Mouse (Mus musculus) G1E (cell line): ENCODE results near the gene Bard1.

Source experiments
- CTCF ChIP-seq: IDR thresholded peaks from 2 replicates; pipeline ENCODE4 v1.5.1; 2012; ENCODE audit warnings: low read depth, low read length, inconsistent platforms, mixed read lengths
- GATA1 ChIP-seq: IDR thresholded peaks from 2 replicates; pipeline ENCODE4 v1.6.1; 2012; ENCODE audit warnings: borderline replicate concordance, low read length, inconsistent platforms, mixed read lengths
- POLR2AphosphoS5 ChIP-seq: IDR thresholded peaks from 2 replicates; pipeline ENCODE4 v1.6.1; 2012; ENCODE audit warnings: low read depth, low read length, inconsistent platforms; ENCODE audit not compliant: insufficient replicate concordance
- TAL1 ChIP-seq: conservative IDR thresholded peaks from 2 replicates; pipeline ENCODE4 v1.6.1; 2012; ENCODE audit warnings: low read depth, low read length, inconsistent platforms, mixed read lengths

GRCm38 (mm10) chr1:70997377-70997993 lies 105.5 kb downstream of the Bard1 start:
- no peak for TF ChIP-seq CTCF
- TF ChIP-seq POLR2AphosphoS5: no peak
- no peak for TF ChIP-seq GATA1
- TF ChIP-seq TAL1: no peak
